Mouse (Mus musculus): ENCODE data around the gene Kcnh3.

Gene Kcnh3

DNA sequence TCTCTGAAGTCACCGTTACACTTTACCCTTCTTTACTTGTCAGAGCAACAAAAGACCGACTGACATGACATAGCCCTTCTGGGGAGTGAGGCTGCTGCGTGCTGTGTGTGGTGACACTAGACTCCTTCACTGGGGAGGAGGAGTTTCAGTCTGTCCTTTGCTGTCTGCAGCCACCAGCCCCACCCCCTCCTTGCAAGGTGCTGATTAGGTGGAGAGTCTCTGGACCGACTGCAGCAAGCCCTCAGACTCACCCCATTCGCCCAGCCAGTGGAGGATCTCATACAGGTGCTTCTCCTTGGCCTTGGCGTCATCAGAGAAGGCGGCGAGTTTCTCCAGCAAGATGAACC lies 60.5 kb downstream of the Kcnh3 start:
- DNase-seq (ENCODE audit: low spot score): no peak

DNA sequence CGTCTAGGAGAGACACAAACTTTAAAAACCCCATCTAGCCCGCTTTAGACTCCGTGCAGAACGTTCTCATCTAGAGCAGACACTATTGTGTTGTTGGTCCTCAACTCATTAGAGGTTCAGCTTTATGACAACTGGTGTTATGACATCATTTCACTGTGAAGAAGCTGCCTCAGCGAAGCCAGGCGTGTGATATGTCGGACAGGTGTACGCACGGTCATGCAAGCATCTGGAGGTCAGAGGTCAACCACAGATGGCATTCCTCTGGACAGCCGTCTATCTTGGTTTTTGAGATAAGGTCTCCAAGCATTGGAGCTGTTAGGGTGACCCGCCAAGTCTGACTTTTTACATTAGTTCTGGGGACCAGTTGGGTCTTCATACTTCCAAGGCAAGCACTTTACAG lies 65.9 kb downstream of the Kcnh3 start:
- no peak for DNase-seq (ENCODE audit: low spot score)
